Mouse (Mus musculus): ENCODE measurements around the gene Grin2d.
A peak's percentile ranks its signal among the peaks of the same experiment; 100 is the strongest.

The Grin2d gene

GRCm38 (mm10) chr7:45897258-45897757, 19.1 kb upstream of the Grin2d start:
- peak; percentile 70 to 75 for DNase-seq

GRCm38 (mm10) chr7:45896517-45897257, 18.5 kb upstream of the Grin2d start, which contains the start of the genes Syngr4 and Tmem143:
Syngr4 (minus strand) TSS chr7:45896714.
Tmem143 (plus strand) TSS chr7:45896941.
- peak; percentile 98 for DNase-seq

GRCm38 (mm10) chr7:45895931-45896516, 17.8 kb upstream of the Grin2d start:
- no peak for DNase-seq

GRCm38 (mm10) chr7:45892651-45893050, 14.5 kb upstream of the Grin2d start:
- DNase-seq: no peak

DNA sequence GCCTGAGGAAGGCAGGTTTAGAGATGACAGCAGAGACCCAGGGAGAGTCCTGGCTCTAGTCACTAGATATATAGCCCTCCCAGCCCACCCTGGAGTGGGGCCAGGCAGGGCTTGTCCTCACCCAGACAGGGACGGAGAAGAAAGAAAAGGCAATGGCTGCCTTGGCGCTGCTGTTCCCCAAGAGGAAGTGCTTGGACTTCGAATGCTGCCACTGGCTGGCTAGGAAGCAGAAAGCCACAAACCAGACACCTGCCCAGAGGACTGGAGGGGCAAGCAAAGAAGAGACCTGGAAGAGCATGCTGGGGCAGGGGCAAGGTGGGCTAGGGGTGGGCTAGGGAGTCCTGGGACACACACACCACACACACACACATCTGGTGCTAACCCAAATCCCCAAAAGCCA, 9.1 kb upstream of the Grin2d start:
- DNase-seq: no peak

DNA sequence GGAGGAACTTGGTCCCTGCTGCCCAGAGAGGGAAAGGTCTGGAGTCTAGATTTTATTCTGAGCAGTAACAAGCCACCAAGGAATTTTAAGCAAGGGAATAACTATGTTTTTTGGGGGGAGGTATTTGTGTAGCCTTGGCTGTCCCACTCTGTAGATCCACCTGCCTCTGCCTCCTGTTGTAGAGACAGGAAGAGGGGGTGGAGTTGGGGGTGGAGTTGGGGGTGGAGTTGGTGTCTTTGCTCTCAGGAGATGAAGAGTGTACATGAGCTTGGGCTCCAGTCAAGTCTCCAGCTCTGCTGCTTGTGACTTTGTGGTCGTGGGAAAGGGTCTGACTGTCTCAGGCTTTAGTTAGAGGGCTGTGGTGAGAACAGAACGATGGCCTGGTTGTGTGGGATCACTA, 2.8 kb upstream of the Grin2d start:
- DNase-seq: no peak

DNA sequence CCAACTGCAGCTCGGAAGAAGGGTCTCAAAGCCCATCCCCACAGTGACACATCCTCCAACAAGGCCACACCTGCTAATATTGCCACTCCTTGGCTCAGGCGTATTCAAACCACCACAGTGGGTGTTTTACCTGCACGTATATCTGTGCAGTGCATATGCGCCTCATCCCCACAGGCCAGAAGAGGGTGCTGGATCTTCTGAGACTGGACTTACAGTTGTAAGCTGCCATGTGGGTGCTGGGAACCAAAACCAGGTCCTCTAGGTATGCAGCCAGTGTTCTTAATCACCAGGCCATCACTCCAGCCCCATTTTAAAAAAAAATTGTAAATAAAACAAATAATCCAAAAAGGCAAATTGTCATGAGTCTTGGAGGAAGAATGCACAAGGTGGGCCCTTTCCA, 2.4 kb upstream of the Grin2d start:
- DNase-seq: no peak

DNA sequence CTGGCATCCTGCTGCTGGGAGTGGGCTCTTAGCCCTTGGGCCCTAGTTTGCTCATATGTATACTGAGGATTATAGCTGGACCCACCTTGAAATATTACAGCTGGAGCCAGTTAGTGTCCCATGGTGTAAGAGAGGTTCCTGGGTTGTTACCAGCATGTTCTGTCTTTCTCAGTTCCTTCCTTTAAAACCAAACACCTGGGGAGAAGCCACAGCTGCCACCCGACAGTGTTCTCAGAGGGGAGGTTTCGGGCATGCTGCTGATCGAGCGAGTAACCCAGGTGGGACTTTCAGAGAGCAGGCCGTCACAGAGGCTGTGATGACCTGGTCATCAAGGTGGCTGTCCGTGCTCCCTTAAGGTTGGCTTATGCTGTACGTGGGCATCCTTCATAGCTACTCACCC, 1.3 kb downstream of the Grin2d start:
- no peak for DNase-seq

DNA sequence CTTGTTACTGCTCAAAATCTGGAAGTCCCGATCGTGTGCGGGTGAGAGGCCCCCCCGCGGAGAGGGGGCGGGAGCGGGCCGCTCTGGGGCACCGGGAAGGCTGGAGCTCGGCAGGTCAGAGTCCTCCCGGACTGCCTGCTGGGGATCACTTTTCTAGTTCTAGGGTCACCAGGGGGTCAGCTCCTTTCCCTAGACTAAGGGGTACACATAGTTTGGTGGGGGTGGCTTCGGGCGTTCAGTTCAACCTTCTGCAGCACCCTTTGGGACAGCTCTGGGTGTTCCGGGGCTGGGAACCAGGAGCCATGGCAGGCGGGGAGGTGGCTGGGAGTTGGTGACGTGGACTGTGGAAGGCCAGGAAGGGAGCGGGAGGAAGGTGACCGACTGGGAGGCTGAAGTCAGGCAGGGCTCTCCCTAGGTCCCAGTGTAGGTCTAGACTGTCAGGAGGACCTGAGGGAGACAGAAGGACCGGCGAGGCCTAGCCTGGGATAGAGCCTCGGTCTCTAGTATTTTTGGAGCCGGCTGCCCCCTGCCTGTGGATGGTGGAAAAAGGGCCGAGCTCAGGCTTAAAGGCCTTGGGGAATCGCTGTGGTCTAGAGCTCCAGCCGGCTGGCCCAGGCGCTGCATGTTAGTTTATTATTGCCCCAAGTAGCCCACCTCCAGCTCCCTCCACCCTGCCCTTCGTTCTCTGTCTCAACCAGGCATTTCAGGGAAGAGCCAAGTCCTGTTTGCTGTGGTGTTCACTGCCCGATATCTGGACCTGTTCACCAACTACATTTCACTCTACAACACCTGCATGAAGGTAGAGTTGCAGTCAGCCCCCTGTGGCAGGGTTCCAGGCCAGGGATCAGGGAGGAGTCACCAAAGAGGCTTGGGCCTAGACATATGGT, 4.9 kb downstream of the Grin2d start:
- DNase-seq: peak; percentile 66 to 70

- DNase-seq: peak; percentile 89 to 91
Measured at GRCm38 (mm10) chr7:45872624-45873023, 5.6 kb downstream of the Grin2d start, which contains the start of gene Kdelr1. Kdelr1 (plus strand) TSS chr7:45872772.

DNA sequence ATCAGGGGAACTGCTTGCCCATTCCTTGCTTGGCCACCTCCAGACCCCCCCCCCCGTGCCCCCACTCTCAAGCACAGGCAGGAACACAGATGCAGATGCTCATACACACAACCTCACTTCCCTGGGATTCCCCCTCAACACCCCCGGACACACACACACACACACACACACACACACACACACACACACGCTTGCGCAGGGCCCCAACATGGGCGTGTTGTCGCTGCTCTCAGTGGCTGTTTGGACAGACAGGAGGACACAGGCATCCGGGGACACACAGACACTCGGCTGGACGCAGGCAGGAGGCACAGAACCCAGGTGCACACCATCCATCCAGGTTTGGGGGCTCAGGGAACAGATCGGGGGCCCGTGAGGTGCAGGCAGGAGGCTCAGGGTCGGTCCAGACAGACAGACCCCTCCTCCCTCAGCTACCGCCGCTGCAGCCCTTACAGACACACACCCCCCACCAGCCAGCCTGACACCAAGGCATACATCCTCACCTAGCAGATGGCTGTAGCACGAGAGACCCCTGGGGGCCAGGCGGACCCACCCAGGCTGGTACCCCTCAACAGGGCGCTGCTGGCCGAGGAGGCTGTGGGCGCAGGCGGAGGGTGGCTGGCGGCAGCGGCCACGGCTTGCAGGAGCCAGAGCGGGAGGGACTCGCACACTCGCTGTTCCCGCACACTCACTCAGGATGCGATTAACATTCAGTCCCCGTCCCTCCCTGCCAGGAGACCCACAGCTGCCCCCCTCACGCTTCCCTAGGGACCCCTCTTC, 7.7 kb downstream of the Grin2d start:
- no peak for DNase-seq

DNA sequence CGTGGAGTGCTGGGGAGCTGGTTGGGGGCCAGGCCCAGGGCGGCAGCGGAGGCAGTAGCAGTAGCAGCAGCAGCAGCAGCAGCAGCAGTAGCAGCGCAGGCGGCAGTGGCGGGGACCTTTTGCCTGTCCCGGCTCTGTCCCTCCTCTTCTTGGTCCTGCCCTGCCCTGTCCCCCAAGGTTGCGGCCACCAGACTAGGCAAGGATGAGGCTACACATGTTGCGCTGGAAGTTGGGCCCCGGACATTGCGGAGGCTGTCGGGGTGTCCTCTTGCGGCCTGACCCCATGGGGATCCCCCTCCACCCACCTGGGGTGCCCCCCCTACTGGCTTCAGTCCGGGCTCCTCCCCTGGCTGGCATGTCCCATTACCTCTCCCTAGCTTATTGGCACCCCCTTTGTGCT, 8.4 kb downstream of the Grin2d start:
- peak in 1 of 2 experiments; percentile 13 for DNase-seq

DNA sequence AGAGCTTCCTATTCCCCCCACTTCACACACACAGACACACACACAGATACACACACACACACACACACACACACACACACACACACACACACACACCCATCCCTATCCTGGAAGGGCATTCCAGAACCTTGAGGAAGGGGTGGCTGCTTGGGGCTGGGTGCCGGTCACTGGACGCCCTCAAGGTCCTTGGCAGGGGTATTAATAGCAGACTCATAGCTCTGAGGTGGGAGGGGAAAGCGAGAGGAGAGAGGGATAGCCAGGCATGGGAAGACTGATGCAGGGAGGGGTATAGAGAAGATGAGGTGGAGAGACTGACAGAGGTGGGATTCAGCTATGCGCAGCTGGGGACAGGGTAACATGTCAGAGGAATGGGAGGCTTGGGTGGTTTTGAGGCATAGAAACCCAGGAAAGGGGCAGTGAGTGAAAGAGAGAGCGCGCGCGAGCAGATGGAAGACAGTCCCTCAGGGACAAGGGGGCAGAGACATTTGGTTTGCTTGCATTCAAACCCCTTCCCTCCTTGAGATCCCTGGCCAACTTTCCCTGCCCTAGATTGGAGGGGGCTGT, 9.0 kb downstream of the Grin2d start:
- no peak for DNase-seq

DNA sequence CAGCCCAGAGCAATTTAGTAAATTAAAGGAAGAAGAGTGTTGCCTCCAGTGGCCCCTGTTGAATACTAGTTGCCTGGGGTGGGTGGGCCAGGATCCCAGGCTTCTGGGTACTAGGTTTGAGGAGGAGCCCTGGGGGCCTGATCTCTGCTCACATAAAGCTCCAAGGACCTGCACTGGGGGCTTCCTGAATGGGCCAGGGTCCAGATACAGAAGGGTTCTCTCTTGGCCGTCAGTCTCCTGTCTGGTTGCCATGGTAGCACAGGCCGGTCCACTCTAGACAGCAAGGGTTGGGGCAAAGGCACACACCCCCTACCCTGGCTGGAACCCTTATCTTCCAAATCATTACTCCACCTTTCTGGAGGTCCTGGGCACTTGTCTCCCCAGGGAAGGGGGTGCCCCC, 10.3 kb downstream of the Grin2d start:
- DNase-seq: no peak

- DNase-seq: peak; percentile 89 to 93
Measured at GRCm38 (mm10) chr7:45865925-45866910, 12.0 kb downstream of the Grin2d start.

- DNase-seq: no peak
Measured at GRCm38 (mm10) chr7:45864435-45864834, 13.7 kb downstream of the Grin2d start.

- DNase-seq: no peak
Measured at GRCm38 (mm10) chr7:45862804-45863203, 15.4 kb downstream of the Grin2d start.

DNA sequence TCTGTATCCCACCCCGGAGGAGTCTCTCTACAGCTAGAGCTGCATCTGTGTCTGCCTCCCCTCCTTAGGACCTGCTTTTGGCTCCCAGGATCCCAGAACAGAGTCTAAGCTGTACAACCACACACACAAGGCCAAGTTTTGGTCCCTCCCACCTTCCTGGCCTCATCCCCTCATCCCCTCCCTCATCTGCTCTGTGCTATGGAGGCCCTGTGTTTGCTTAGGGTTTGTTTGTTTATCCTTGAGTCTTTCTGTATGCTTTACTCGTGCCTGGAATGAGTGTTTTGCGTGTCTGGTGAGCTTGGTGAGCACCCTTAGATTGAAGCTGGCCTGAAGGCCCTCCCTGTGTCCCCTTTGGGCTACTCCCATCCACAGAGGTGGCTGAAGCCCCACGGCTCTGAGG, 19.2 kb downstream of the Grin2d start:
- peak; percentile 32 to 56 for DNase-seq

GRCm38 (mm10) chr7:45856950-45857901, 21.0 kb downstream of the Grin2d start:
- DNase-seq: peak in 1 of 2 experiments; percentile 48
